Mouse (Mus musculus) CH12.LX (cell line): ENCODE measurements at regions not wholly inside any gene's neighbourhood (a gene's known extent, or its start where the extent isn't known, plus 50 kb on each side); places are given as distances from the start of the nearest gene placed in this dataset.

Experiments
- DNase-seq: peaks from one replicate; pipeline ENCODE4 v3.0.0-alpha.2; 2013; ENCODE audit errors: extremely low read depth
- H3K27ac ChIP-seq: 2 replicates; pipeline ENCODE4 v1.5.1; 2012; ENCODE audit warnings: low read depth, mild to moderate bottlenecking, control low read depth, moderate library complexity; ENCODE audit not compliant: insufficient read depth
- H3K27me3 ChIP-seq: replicated peaks from 2 replicates; pipeline ENCODE3; 2012; ENCODE audit warnings: inconsistent platforms
- H3K36me3 ChIP-seq, 2 experiments: replicated peaks in 1 of 2; 2 replicates each; pipeline versions ENCODE3 to v1.6.1; 2012; ENCODE audit warnings: inconsistent platforms in 1 of 2, low read length in 1 of 2, mild to moderate bottlenecking in 1 of 2, mixed read lengths in 1 of 2, moderate library complexity in 1 of 2; ENCODE audit not compliant: control insufficient read depth in 1 of 2, insufficient read depth in 1 of 2
- H3K4me1 ChIP-seq, 2 experiments: 2 replicates each; pipeline ENCODE4 v1.6.1; 2012; ENCODE audit warnings: inconsistent platforms in 1 of 2, moderate library complexity in 1 of 2; ENCODE audit not compliant: insufficient read depth in 2 of 2, control insufficient read depth in 1 of 2
- H3K4me2 ChIP-seq: 2 replicates; pipeline ENCODE4 v1.6.1; 2012; ENCODE audit warnings: low read depth, mild to moderate bottlenecking, control low read depth; ENCODE audit not compliant: poor library complexity, insufficient read depth, severe bottlenecking
- H3K4me3 ChIP-seq, 3 experiments: fragments of 150-350 bp in 1 of 3; sonication (generic) in 1 of 3; replicated peaks in 1 of 3; 2 replicates each; pipeline versions ENCODE3 to v1.5.1; 2011 to 2012; ENCODE audit warnings: low read depth in 2 of 3, low read length in 2 of 3, mild to moderate bottlenecking in 2 of 3, moderate library complexity in 2 of 3, control low read depth in 1 of 3, improper control_type of control experiment in 1 of 3, inconsistent platforms in 1 of 3, mixed read lengths in 1 of 3; ENCODE audit not compliant: poor library complexity in 1 of 3
- H3K79me2 ChIP-seq: replicated peaks from 2 replicates; pipeline ENCODE4 v1.6.1; 2012; ENCODE audit warnings: mild to moderate bottlenecking, moderate library complexity; ENCODE audit not compliant: control insufficient read depth, poor library complexity, insufficient read depth, severe bottlenecking; ENCODE audit errors: extremely low read depth
- H3K9ac ChIP-seq: 2 replicates; pipeline ENCODE4 v1.6.1; 2012; ENCODE audit warnings: low read depth, mild to moderate bottlenecking, control low read depth, moderate library complexity; ENCODE audit not compliant: insufficient read depth
- H3K9me3 ChIP-seq: replicated peaks from 2 replicates; pipeline ENCODE3; 2012; ENCODE audit warnings: low read length, inconsistent platforms, mixed read lengths
- CHD1 ChIP-seq: IDR thresholded peaks from 2 replicates; pipeline ENCODE4 v1.6.1; 2012; ENCODE audit warnings: low read depth, low read length, improper control_type of control experiment, inconsistent platforms
- CHD2 ChIP-seq: IDR thresholded peaks from 2 replicates; pipeline ENCODE4 v1.6.1; 2011; ENCODE audit warnings: low read length, improper control_type of control experiment
- ELF1 ChIP-seq: IDR thresholded peaks from 2 replicates; pipeline ENCODE4 v1.6.1; 2014; ENCODE audit warnings: low read depth, mild to moderate bottlenecking, inconsistent platforms, low read length, improper control_type of control experiment
- EP300 ChIP-seq: IDR thresholded peaks from 2 replicates; pipeline ENCODE4 v1.6.1; 2011; ENCODE audit warnings: low read length, improper control_type of control experiment
- ETS1 ChIP-seq: conservative IDR thresholded peaks from 2 replicates; pipeline ENCODE4 v1.6.1; 2012; ENCODE audit warnings: low read depth, mild to moderate bottlenecking, inconsistent platforms, low read length, improper control_type of control experiment, moderate library complexity
- HCFC1 ChIP-seq: IDR thresholded peaks from 2 replicates; pipeline ENCODE4 v1.6.1; 2012; ENCODE audit warnings: low read depth, mild to moderate bottlenecking, inconsistent platforms, low read length, improper control_type of control experiment
- JUND ChIP-seq: conservative IDR thresholded peaks from 2 replicates; pipeline ENCODE4 v1.6.1; 2011; ENCODE audit warnings: low read depth, low read length, improper control_type of control experiment
- KAT2A ChIP-seq: IDR thresholded peaks from 2 replicates; pipeline ENCODE4 v1.6.1; 2012; ENCODE audit warnings: low read length, improper control_type of control experiment, inconsistent platforms; ENCODE audit not compliant: insufficient replicate concordance
- MAFK ChIP-seq: IDR thresholded peaks from 2 replicates; pipeline ENCODE4 v1.6.1; 2011; ENCODE audit warnings: low read length, improper control_type of control experiment; ENCODE audit not compliant: insufficient replicate concordance
- MAX ChIP-seq: IDR thresholded peaks from 2 replicates; pipeline ENCODE4 v1.6.1; 2011; ENCODE audit warnings: low read length, improper control_type of control experiment
- MAZ ChIP-seq: IDR thresholded peaks from 2 replicates; pipeline ENCODE4 v1.6.1; 2012; ENCODE audit warnings: low read depth, mild to moderate bottlenecking, inconsistent platforms, low read length, improper control_type of control experiment, moderate library complexity
- MXI1 ChIP-seq: IDR thresholded peaks from 2 replicates; pipeline ENCODE4 v1.6.1; 2011; ENCODE audit warnings: mild to moderate bottlenecking, low read depth, low read length, improper control_type of control experiment
- MYC ChIP-seq: IDR thresholded peaks from 2 replicates; pipeline ENCODE4 v1.6.1; 2011; ENCODE audit warnings: low read depth, mild to moderate bottlenecking, improper control_type of control experiment, low read length
- NRF1 ChIP-seq: IDR thresholded peaks from 2 replicates; pipeline ENCODE4 v1.6.1; 2014; ENCODE audit warnings: low read depth, mild to moderate bottlenecking, inconsistent platforms, low read length, improper control_type of control experiment, moderate library complexity
- POLR2A ChIP-seq: IDR thresholded peaks from 2 replicates; pipeline ENCODE4 v1.6.1; 2011; ENCODE audit warnings: low read depth, mild to moderate bottlenecking, improper control_type of control experiment, low read length
- POLR2AphosphoS2 ChIP-seq: IDR thresholded peaks from 2 replicates; pipeline ENCODE4 v1.6.1; 2011; ENCODE audit warnings: low read depth, low read length, improper control_type of control experiment
- RAD21 ChIP-seq: IDR thresholded peaks from 2 replicates; pipeline ENCODE4 v1.6.1; 2011; ENCODE audit warnings: low read depth, mild to moderate bottlenecking, low read length, improper control_type of control experiment, moderate library complexity
- SIN3A ChIP-seq: IDR thresholded peaks from 2 replicates; pipeline ENCODE4 v1.6.1; 2012; ENCODE audit warnings: low read length, improper control_type of control experiment, inconsistent platforms
- TCF12 ChIP-seq: IDR thresholded peaks from 2 replicates; pipeline ENCODE4 v1.6.1; 2014; ENCODE audit warnings: low read depth, mild to moderate bottlenecking, inconsistent platforms, low read length, improper control_type of control experiment
- ZC3H11A ChIP-seq: IDR thresholded peaks from 2 replicates; pipeline ENCODE4 v1.6.1; 2012; ENCODE audit warnings: low read depth, mild to moderate bottlenecking, inconsistent platforms, low read length, improper control_type of control experiment
- ZKSCAN1 ChIP-seq: IDR thresholded peaks from 2 replicates; pipeline ENCODE4 v1.6.1; 2012; ENCODE audit warnings: low read depth, inconsistent platforms, low read length, improper control_type of control experiment, borderline replicate concordance
- ZMIZ1 ChIP-seq: IDR thresholded peaks from 2 replicates; pipeline ENCODE4 v1.6.1; 2012; ENCODE audit warnings: low read depth, mild to moderate bottlenecking, inconsistent platforms, low read length, improper control_type of control experiment
- dilution Hi-C: fragments of 300-500 bp; cut with MboI; formaldehyde crosslinking; loops from 2 replicates; pipeline ENCODE4 v1.14.3; 2020; ENCODE audit warnings: low sequenced_read_pairs; ENCODE audit not compliant: extremely low pct_unique_long_range_greater_than_20kb, extremely low pct_ligation_motif_present
- in situ Hi-C: fragments of 300-500 bp; cut with MboI; formaldehyde crosslinking; loops from 3 replicates; pipeline ENCODE4 v1.14.3; 2019; ENCODE audit warnings: low sequenced_read_pairs, low pct_ligation_motif_present, low pct_unique_long_range_greater_than_20kb, mixed read lengths

- dilution Hi-C loops, result no loop called here
- in situ Hi-C loops, result no loop called here
These were observed 90.5 kb upstream of the Gadd45a start for GRCm38 (mm10) chr6:67127727-67128126.

GRCm38 (mm10) chr6:67125715-67126312, 88.6 kb upstream of the Gadd45a start:
- dilution Hi-C loops (no loop called here), in situ Hi-C loops (no loop called here)
- Histone ChIP-seq H3K4me2 (no peak overlapping the region), H3K27ac (no peak overlapping the region), H3K36me3 (no peaks in the 10 kb centered on the region), H3K27me3 (no peaks in the 10 kb centered on the region), H3K4me3 (no peak overlapping the region), H3K9ac (no peak overlapping the region), H3K9me3 (no peaks in the 10 kb centered on the region), H3K4me1 (peaks cover 0 to 4% of the 10 kb centered on the region in 2 experiments; a peak in 1 of 4 replicates), H3K79me2 (no peaks in the 10 kb centered on the region)
- TF ChIP-seq TCF12 (no peak), JUND (no peak), EP300 (no peak), MAZ (no peak), CHD2 (no peak), ZKSCAN1 (no peak), CHD1 (no peak), POLR2A (no peak), NRF1 (no peak), MYC (no peak), SIN3A (no peak), ELF1 (no peak)
- no peak for DNase-seq

More at GRCm38 (mm10) chr6:67127727-67128126, 90.5 kb upstream of the Gadd45a start:
- H3K4me1 ChIP-seq, result peaks cover 0 to 4% of the 10 kb centered on the region in 2 experiments; a peak in 1 of 4 replicates
- no peak overlapping the region for H3K27ac ChIP-seq
- H3K79me2 ChIP-seq, result no peaks in the 10 kb centered on the region
- H3K36me3 ChIP-seq, result no peaks in the 10 kb centered on the region
- no peak overlapping the region for H3K4me3 ChIP-seq
- no peak overlapping the region for H3K4me2 ChIP-seq
- TF ChIP-seq MXI1 (no peak), ZKSCAN1 (no peak), RAD21 (no peak), MAZ (no peak), MAFK (no peak)
- no peak for DNase-seq
- H3K9ac ChIP-seq, result no peak overlapping the region
- no peaks in the 10 kb centered on the region for H3K27me3 ChIP-seq
- H3K9me3 ChIP-seq, result peaks cover 5% of the 10 kb centered on the region

- in situ Hi-C loops, result no loop called here
- Histone ChIP-seq H3K4me1 (peaks cover 0 to 4% of the 10 kb centered on the region in 2 experiments; a peak in 1 of 4 replicates), H3K27me3 (no peaks in the 10 kb centered on the region), H3K27ac (no peak overlapping the region)
- dilution Hi-C loops, result no loop called here
- TF ChIP-seq CHD1 (no peak), ETS1 (no peak), ZMIZ1 (no peak), HCFC1 (no peak), POLR2AphosphoS2 (no peak), NRF1 (no peak), KAT2A (no peak), MAFK (no peak), MYC (no peak), ZC3H11A (no peak), MAX (no peak)
- TF ChIP-seq, all 38 proteins: peak for 0
- no peaks in the 10 kb centered on the region for H3K79me2 ChIP-seq
- H3K9me3 ChIP-seq, result no peaks in the 10 kb centered on the region
- no peak overlapping the region for H3K4me2 ChIP-seq
- no peak overlapping the region for H3K4me3 ChIP-seq
- H3K36me3 ChIP-seq, result no peaks in the 10 kb centered on the region
- no peak for DNase-seq
- no peak overlapping the region for H3K9ac ChIP-seq
These were observed 86.8 kb upstream of the Gadd45a start for GRCm38 (mm10) chr6:67124089-67124488.
